Comparison of ENCODE assay signal across 8 mouse cellular contexts in genomic region chr10:56338851-56339489, GRCm38 (mm10). TPM values are rescaled to one million over a fixed set of nuclear protein-coding genes. Genes with fewer than 3 reads are reported as not detected.
DNase-seq lines count a peak whose midpoint lies in the region; ATAC-seq and TF ChIP-seq lines count a peak whose summit lies in the region.

No protein-coding gene starts in this region.

- TF ChIP-seq EP300 in MEL (IDR thresholded peaks at IDR 0.05; ENCODE audit: low read depth in 1 of 2, low read length in 2 of 2): no peak

- peak; percentile 87 for ATAC-seq in forebrain, postnatal 0 days
- ATAC-seq in hindbrain, embryonic 11.5 days (ENCODE audit: low FRiP score): peak; percentile 89
- ATAC-seq in lung, embryonic 16.5 days (ENCODE audit: low read depth): peak; percentile 77

- no peaks in the 10 kb centered on the region for H3K4me1 ChIP-seq in MEL (ENCODE audit: control insufficient read depth in 1 of 2, insufficient read depth in 2 of 2, low read length in 2 of 2)
- no peaks in the 10 kb centered on the region for H3K4me1 ChIP-seq in forebrain, postnatal 0 days (ENCODE audit: insufficient read depth)
- no peaks in the 10 kb centered on the region for H3K4me1 ChIP-seq in hindbrain, embryonic 11.5 days (replicated peaks; ENCODE audit: control insufficient read depth, insufficient read depth, low read length)
- no peaks in the 10 kb centered on the region for H3K4me1 ChIP-seq in lung, embryonic 16.5 days (replicated peaks; ENCODE audit: control insufficient read depth, insufficient read depth, low read length)

- H3K36me3 ChIP-seq in MEL (ENCODE audit: control insufficient read depth in 1 of 2, insufficient read depth in 2 of 2, low read length in 2 of 2): no peaks in the 10 kb centered on the region
- no peaks in the 10 kb centered on the region for H3K36me3 ChIP-seq in forebrain, postnatal 0 days (ENCODE audit: insufficient read depth)
- no peaks in the 10 kb centered on the region for H3K36me3 ChIP-seq in hindbrain, embryonic 11.5 days (ENCODE audit: control insufficient read depth, insufficient read depth, low read length)
- no peaks in the 10 kb centered on the region for H3K36me3 ChIP-seq in lung, embryonic 16.5 days (ENCODE audit: control insufficient read depth, insufficient read depth, low read length)

- DNase-seq in MEL (ENCODE audit: low read depth, low spot score): peak; percentile 52
- peak; percentile 33 for DNase-seq in cerebellum, adult 11-12 months
- DNase-seq in forebrain, postnatal 0 days: peak; percentile 85
- DNase-seq in hindbrain, embryonic 11.5 days (ENCODE audit: low spot score): peak; percentile 86
- DNase-seq in layer of hippocampus, adult 9-10 months (ENCODE audit: low spot score): peak; percentile 65
- peak; percentile 70 for DNase-seq in ovary, postnatal 36 days (ENCODE audit: low spot score)
- DNase-seq in thymus, postnatal 25 days: peak; percentile 73

- no peak overlapping the region for H3K4me2 ChIP-seq in forebrain, postnatal 0 days (ENCODE audit: low read depth)
- no peak overlapping the region for H3K4me2 ChIP-seq in hindbrain, embryonic 11.5 days (replicated peaks; ENCODE audit: low read depth, low read length)
- H3K4me2 ChIP-seq in lung, embryonic 16.5 days (ENCODE audit: low read depth, low read length): no peak overlapping the region

- no peak overlapping the region for H3K9ac ChIP-seq in MEL (ENCODE audit: control insufficient read depth, low read depth, low read length, poor library complexity, severe bottlenecking)
- no peak overlapping the region for H3K9ac ChIP-seq in forebrain, postnatal 0 days
- no peak overlapping the region for H3K9ac ChIP-seq in hindbrain, embryonic 11.5 days (ENCODE audit: low read depth, low read length)
- no peak overlapping the region for H3K9ac ChIP-seq in lung, embryonic 16.5 days (ENCODE audit: low read length)

- H3K79me2 ChIP-seq in MEL (ENCODE audit: control insufficient read depth, insufficient read depth, low read length, poor library complexity): no peaks in the 10 kb centered on the region

- no peak overlapping the region for H3K27ac ChIP-seq in MEL (ENCODE audit: control insufficient read depth, low read depth, low read length)
- no peak overlapping the region for H3K27ac ChIP-seq in forebrain, postnatal 0 days (ENCODE audit: low read depth, low read length)
- no peak overlapping the region for H3K27ac ChIP-seq in hindbrain, embryonic 11.5 days (ENCODE audit: low read depth, low read length)
- no peak overlapping the region for H3K27ac ChIP-seq in lung, embryonic 16.5 days (ENCODE audit: low read length)

- peak; percentile 68 for TF ChIP-seq RAD21 in MEL (IDR thresholded peaks at IDR 0.05; ENCODE audit: low read depth, low read length)

- H3K27me3 ChIP-seq in MEL (ENCODE audit: control insufficient read depth in 1 of 2, insufficient read depth in 2 of 2, low read length in 2 of 2): no peaks in the 10 kb centered on the region
- H3K27me3 ChIP-seq in forebrain, postnatal 0 days (ENCODE audit: insufficient read depth, low read length): no peaks in the 10 kb centered on the region
- H3K27me3 ChIP-seq in hindbrain, embryonic 11.5 days (ENCODE audit: control insufficient read depth, insufficient read depth, low read length): no peaks in the 10 kb centered on the region
- H3K27me3 ChIP-seq in lung, embryonic 16.5 days (ENCODE audit: control insufficient read depth, insufficient read depth, low read depth, low read length): no peaks in the 10 kb centered on the region

- WGBS in forebrain, postnatal 0 days: 49% methylated on average over 6 of the region's 6 CpGs
- WGBS in hindbrain, embryonic 11.5 days: 55% methylated on average over 6 of the region's 6 CpGs
- WGBS in lung, embryonic 16.5 days: 42% methylated on average over 6 of the region's 6 CpGs

- no peaks in the 10 kb centered on the region for H3K9me3 ChIP-seq in MEL (replicated peaks; ENCODE audit: insufficient read depth, low read length)
- H3K9me3 ChIP-seq in forebrain, postnatal 0 days (ENCODE audit: low read length): no peaks in the 10 kb centered on the region
- no peaks in the 10 kb centered on the region for H3K9me3 ChIP-seq in hindbrain, embryonic 11.5 days (ENCODE audit: control insufficient read depth, low read length)
- no peaks in the 10 kb centered on the region for H3K9me3 ChIP-seq in lung, embryonic 16.5 days (ENCODE audit: control insufficient read depth, low read length)

- TF ChIP-seq POLR2A in MEL (IDR thresholded peaks at IDR 0.05; ENCODE audit: control insufficient read depth in 1 of 2, insufficient read depth in 1 of 2, low read depth in 1 of 2, low read length in 2 of 2, poor library complexity in 1 of 2): no peak

- TF ChIP-seq CTCF in MEL (IDR thresholded peaks at IDR 0.05 in 2 of 3, conservative IDR thresholded peaks at IDR 0.05 in 1 of 3; ENCODE audit: control insufficient read depth in 1 of 3, insufficient read depth in 1 of 3, low read depth in 2 of 3, low read length in 3 of 3, poor library complexity in 1 of 3, severe bottlenecking in 1 of 3): peak; percentile 63 to 92 (median 79)
- TF ChIP-seq CTCF in forebrain, postnatal 0 days (IDR thresholded peaks at IDR 0.05; ENCODE audit: low read depth): peak; percentile 94

- no peak overlapping the region for H3K4me3 ChIP-seq in MEL (ENCODE audit: control insufficient read depth in 1 of 2, insufficient read depth in 1 of 2, low read depth in 2 of 2, low read length in 2 of 2)
- H3K4me3 ChIP-seq in forebrain, postnatal 0 days (ENCODE audit: low read depth, low read length): no peak overlapping the region
- H3K4me3 ChIP-seq in hindbrain, embryonic 11.5 days (ENCODE audit: low read depth, low read length): no peak overlapping the region
- no peak overlapping the region for H3K4me3 ChIP-seq in lung, embryonic 16.5 days (ENCODE audit: low read length)

TF ChIP-seq in MEL, 35 proteins besides CTCF, POLR2A, EP300 and RAD21:
- TF ChIP-seq SMC3 (IDR thresholded peaks at IDR 0.05; ENCODE audit: low read depth, low read length) (peak; percentile 52), RCOR1 (IDR thresholded peaks at IDR 0.05; ENCODE audit: low read depth, low read length) (no peak), BHLHE40 (IDR thresholded peaks at IDR 0.05; ENCODE audit: borderline replicate concordance, low read depth, low read length) (no peak), POLR2AphosphoS2 (IDR thresholded peaks at IDR 0.05; ENCODE audit: low read length) (no peak), CHD1 (IDR thresholded peaks at IDR 0.05; ENCODE audit: low read depth, low read length) (no peak), ZNF384 (IDR thresholded peaks at IDR 0.05; ENCODE audit: low read depth, low read length) (no peak), ZMIZ1 (IDR thresholded peaks at IDR 0.05; ENCODE audit: low read depth, low read length) (no peak)

RNA-seq across cellular contexts. Expression of gene Gja1, which starts 38.2 kb away (rescaled TPM):
- not detected in 2 replicates for total RNA-seq in MEL (2012; rRNA removed)
- polyA plus RNA-seq in MEL (2012; ENCODE audit: insufficient read depth in 1 of 2, insufficient read length in 2 of 2, low read depth in 1 of 2, low replicate concordance in 2 of 2, missing spikeins in 1 of 2): not detected
- 43.9 and 53.0 TPM in 2 replicates for total RNA-seq in forebrain, postnatal 0 days (2014; rRNA removed)
- polyA plus RNA-seq in forebrain, postnatal 0 days (2015; fragmentation: Nextera tagmentation; extraction: Ambion mirVana): 105 and 113 TPM in 2 replicates
- polyA plus RNA-seq in hindbrain, embryonic 11.5 days (2014; fragmentation: Nextera tagmentation; extraction: Ambion mirVana): 160 and 163 TPM in 2 replicates
- 111 and 114 TPM in 2 replicates for polyA plus RNA-seq in lung, embryonic 16.5 days (2015; fragmentation: Nextera tagmentation; extraction: Ambion mirVana)

Comparison
In these comparisons a context has a peak if more than half of its experiments do, and no peak if none do; other contexts are left out.
1. DNase-seq: peak in every context shown above with its lines; median percentile 86 in hindbrain, embryonic 11.5 days; 85 in forebrain, postnatal 0 days; 73 in thymus, postnatal 25 days; 70 in ovary, postnatal 36 days; 65 in layer of hippocampus, adult 9-10 months; 52 in MEL; 33 in cerebellum, adult 11-12 months.
2. RNA of gene Gja1, which starts 38.2 kb away (polyA plus RNA-seq): 160 to 163 TPM in hindbrain, embryonic 11.5 days, 105 to 113 TPM in forebrain, postnatal 0 days and 111 to 114 TPM in lung, embryonic 16.5 days; not detected in MEL; every median in the first group is over 100 times any median in the second.
3. Peak in every context shown above with its lines, with median percentiles within 50 percentile points of each other: ATAC-seq.